Comparison of ENCODE assay signal across 26 mouse cellular contexts in the genomic region with DNA sequence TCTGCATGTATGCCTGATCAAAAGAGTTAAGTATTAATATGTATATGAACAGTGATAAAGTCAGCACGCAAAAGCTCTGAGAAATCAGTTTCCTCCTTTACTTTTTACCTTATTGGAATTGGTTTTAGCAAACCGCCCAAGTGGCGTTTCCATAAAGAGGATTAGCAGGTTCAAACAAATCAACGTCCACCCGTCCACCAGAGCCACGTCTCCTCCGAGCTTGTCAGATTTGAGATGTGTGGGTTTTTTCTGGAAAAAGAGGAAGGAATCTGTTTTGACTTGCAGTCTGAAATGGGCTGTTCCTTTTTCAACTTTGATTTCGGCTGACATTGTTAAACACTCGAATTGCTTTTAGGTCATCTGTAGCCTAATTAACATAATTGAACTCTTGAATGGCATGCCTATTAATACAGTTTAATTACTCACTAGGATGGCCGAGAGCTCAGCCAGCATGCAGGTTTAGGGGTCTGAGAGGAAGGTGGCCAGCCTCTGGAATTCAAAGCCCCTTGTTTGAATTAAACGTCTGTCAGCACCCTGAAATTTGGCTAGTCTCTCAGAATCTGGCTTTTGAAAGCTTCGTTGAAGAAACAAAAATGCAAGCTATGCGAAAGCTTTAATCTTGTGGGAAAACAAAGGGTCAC. TPM values are rescaled to one million over a fixed set of nuclear protein-coding genes. Genes with fewer than 3 reads are reported as not detected.
DNase-seq lines count a peak whose midpoint lies in the region; ATAC-seq and TF ChIP-seq lines count a peak whose summit lies in the region.
"Had no signal": no experiment of that assay in that cellular context is flagged by ENCODE, and none has a peak within 500 bp of the region (broad histone marks: within the 10 kb centered on the region; RNA-seq: fewer than 3 reads in every experiment).

No protein-coding gene starts in this region.

- no peak for TF ChIP-seq POLR2A in thymus, adult 2 months (IDR thresholded peaks at IDR 0.05; ENCODE audit: control insufficient read depth, extremely low read depth, insufficient read depth, low read length, poor library complexity)

- 21% methylated on average over 13 of the region's 13 CpGs for WGBS in embryonic facial prominence, embryonic 14.5 days
- 19% methylated on average over 13 of the region's 13 CpGs for WGBS in stomach, postnatal 0 days
- 43% methylated on average over 13 of the region's 13 CpGs for WGBS in thymus, adult 2 months

- no peaks in the 10 kb centered on the region for H3K36me3 ChIP-seq in embryonic facial prominence, embryonic 14.5 days (ENCODE audit: control insufficient read depth, insufficient read depth, low read length)
- no peaks in the 10 kb centered on the region for H3K36me3 ChIP-seq in stomach, postnatal 0 days (ENCODE audit: control insufficient read depth, insufficient read depth, low read length)
- no peaks in the 10 kb centered on the region for H3K36me3 ChIP-seq in thymus, adult 2 months (ENCODE audit: control insufficient read depth, insufficient read depth, low read length)
- H3K36me3 ChIP-seq: heart, embryonic 10.5 days; midbrain, embryonic 13.5 days had no signal

- ATAC-seq in common myeloid progenitor, adult 5-6 weeks (replicated peaks; ENCODE audit: low read depth, poor library complexity, severe bottlenecking): 0 out of 2 replicates have a peak, but pooled peaks have one; percentile 69
- no peak for ATAC-seq in embryonic facial prominence, embryonic 14.5 days (ENCODE audit: low read depth)
- no peak for ATAC-seq in stomach, postnatal 0 days (ENCODE audit: low FRiP score, low TSS enrichment)
- ATAC-seq: hindbrain, embryonic 16.5 days; intestine, embryonic 16.5 days; midbrain, embryonic 13.5 days had no signal

- H3K4me3 ChIP-seq in embryonic facial prominence, embryonic 14.5 days (ENCODE audit: low read depth, low read length): no peak overlapping the region
- no peak overlapping the region for H3K4me3 ChIP-seq in stomach, postnatal 0 days (ENCODE audit: low read depth, low read length)
- H3K4me3 ChIP-seq in thymus, adult 2 months (ENCODE audit: control insufficient read depth, insufficient read depth, low read length): no peak overlapping the region
- H3K4me3 ChIP-seq: heart, embryonic 10.5 days; midbrain, embryonic 13.5 days had no signal

- no peaks in the 10 kb centered on the region for H3K27me3 ChIP-seq in embryonic facial prominence, embryonic 14.5 days (replicated peaks; ENCODE audit: control insufficient read depth, insufficient read depth, low read length)
- H3K27me3 ChIP-seq in stomach, postnatal 0 days (ENCODE audit: control insufficient read depth, insufficient read depth, low read length): no peaks in the 10 kb centered on the region
- H3K27me3 ChIP-seq in thymus, adult 2 months (ENCODE audit: control insufficient read depth, insufficient read depth, low read length): no peaks in the 10 kb centered on the region
- H3K27me3 ChIP-seq: midbrain, embryonic 13.5 days had no signal

- H3K4me1 ChIP-seq in embryonic facial prominence, embryonic 14.5 days (ENCODE audit: control insufficient read depth, insufficient read depth, low read length): peaks cover 8% of the 10 kb centered on the region; the same call in 1 of the 2 replicates
- no peaks in the 10 kb centered on the region for H3K4me1 ChIP-seq in stomach, postnatal 0 days (replicated peaks; ENCODE audit: control insufficient read depth, insufficient read depth)
- H3K4me1 ChIP-seq in thymus, adult 2 months (replicated peaks; ENCODE audit: control insufficient read depth, insufficient read depth, low read length): peaks cover 5% of the 10 kb centered on the region

- H3K27ac ChIP-seq in embryonic facial prominence, embryonic 14.5 days (replicated peaks; ENCODE audit: low read depth, low read length): no peak overlapping the region
- H3K27ac ChIP-seq in stomach, postnatal 0 days (replicated peaks): 0 out of 2 replicates have a peak overlapping the region, but pooled peaks have one; percentile 30
- no peak overlapping the region for H3K27ac ChIP-seq in thymus, adult 2 months (ENCODE audit: control insufficient read depth, insufficient read depth, low read length)
- H3K27ac ChIP-seq: heart, embryonic 10.5 days; midbrain, embryonic 13.5 days had no signal

- no peak for TF ChIP-seq EP300 in stomach, postnatal 0 days (optimal IDR thresholded peaks at IDR 0.05)

- intact Hi-C loops in heart, postnatal 14 days (cut with DNase I): no loop called here

- no peaks in the 10 kb centered on the region for H3K9me3 ChIP-seq in embryonic facial prominence, embryonic 14.5 days (ENCODE audit: control insufficient read depth, low read length)
- no peaks in the 10 kb centered on the region for H3K9me3 ChIP-seq in stomach, postnatal 0 days (ENCODE audit: control insufficient read depth, low read length)
- H3K9me3 ChIP-seq: heart, embryonic 10.5 days; midbrain, embryonic 13.5 days had no signal

- H3K4me2 ChIP-seq in embryonic facial prominence, embryonic 14.5 days (ENCODE audit: low read depth, low read length): 0 out of 2 replicates have a peak overlapping the region, but pooled peaks have one; percentile 5
- no peak overlapping the region for H3K4me2 ChIP-seq in stomach, postnatal 0 days (replicated peaks; ENCODE audit: low read depth)
- H3K4me2 ChIP-seq: midbrain, embryonic 13.5 days had no signal

- peak; percentile 62 for DNase-seq in heart, adult 11 months
- DNase-seq in heart, postnatal 14 days: no peak
- peak; percentile 39 for DNase-seq in embryonic facial prominence, embryonic 14.5 days (ENCODE audit: low spot score)
- DNase-seq in stomach, postnatal 0 days (ENCODE audit: low spot score): no peak
- DNase-seq in layer of hippocampus, adult 18-20 months (ENCODE audit: low spot score in 2 of 2): no peak
- DNase-seq in thymus, adult 2 months: no peak
- DNase-seq: adrenal gland, postnatal 10 days; cerebellum, adult 2 months; cerebellum, postnatal 25 days; kidney, postnatal 4 days; layer of hippocampus, adult 9-11 months; liver; lung, postnatal 10 days; right cerebral cortex, postnatal 14 days; thymus, postnatal 14 days had no signal

- no peak for TF ChIP-seq CTCF in stomach, postnatal 0 days (IDR thresholded peaks at IDR 0.05; ENCODE audit: low read depth)
- TF ChIP-seq CTCF in thymus, adult 2 months (IDR thresholded peaks at IDR 0.05; ENCODE audit: borderline replicate concordance, control insufficient read depth, extremely low read depth, insufficient read depth, low read length, poor library complexity): no peak

- H3K9ac ChIP-seq in embryonic facial prominence, embryonic 14.5 days (ENCODE audit: low read depth, low read length): no peak overlapping the region
- H3K9ac ChIP-seq in stomach, postnatal 0 days (ENCODE audit: low read length): no peak overlapping the region
- H3K9ac ChIP-seq: midbrain, embryonic 13.5 days had no signal

RNA-seq across cellular contexts. Expression of a gene that starts 9.1 kb away (rescaled TPM):
- not detected for total RNA-seq in heart, postnatal 14 days (2021)
- total RNA-seq in common myeloid progenitor, adult 5-6 weeks (2017): not detected in 2 replicates
- 16.6 and 17.0 TPM in 2 replicates for polyA plus RNA-seq in embryonic facial prominence, embryonic 14.5 days (2014; fragmentation: Nextera tagmentation; extraction: Ambion mirVana)
- 472 and 547 TPM in 2 replicates for polyA plus RNA-seq in stomach, postnatal 0 days (2015; fragmentation: Nextera tagmentation; extraction: Ambion mirVana)
- total RNA-seq in layer of hippocampus, adult 18-20 months (2021): not detected
- 4.1 and 4.7 TPM in 2 replicates for polyA plus RNA-seq in thymus, adult 2 months (2012; rRNA removed)
- total RNA-seq: gastrocnemius, adult 8-10 months; hematopoietic stem cell, adult 5-6 weeks; MEL; monocyte, adult 5-6 weeks had no signal
- polyA plus RNA-seq: C2C12; intestine, embryonic 16.5 days; liver, embryonic 16.5 days had no signal

Comparison
In these comparisons a context has a peak if more than half of its experiments do, and no peak if none do; other contexts are left out.
1. DNase-seq: peak in heart, adult 11 months (single experiment) and embryonic facial prominence, embryonic 14.5 days (single experiment); none in heart, postnatal 14 days (0 of 2), stomach, postnatal 0 days (single experiment), layer of hippocampus, adult 18-20 months (0 of 2) and thymus, adult 2 months (single experiment).